Mouse (Mus musculus) kidney, embryonic 14.5 days (tissue): ENCODE measurements around the gene Gstp3. TPM values are rescaled to one million over a fixed set of nuclear protein-coding genes. Genes with fewer than 3 reads are reported as not detected.
A peak's percentile ranks its signal among the peaks of the same experiment; 100 is the strongest.

Experiments used
- ATAC-seq: fragments of 200-750 bp; cut with Nextera tagmentation; 2 replicates; pipeline ENCODE4 v1.8.0; 2017; ENCODE audit warnings: moderate number of reproducible peaks, mild to moderate bottlenecking, moderate TSS enrichment, moderate library complexity; ENCODE audit not compliant: low FRiP score, low TSS enrichment
- H3K27ac ChIP-seq: fragments of 300-500 bp; sonication (generic); 2 replicates; pipeline ENCODE4 v1.5.1; 2014; ENCODE audit warnings: low read depth, mild to moderate bottlenecking, low read length, moderate library complexity, mixed read lengths
- H3K27me3 ChIP-seq: fragments of 300-500 bp; sonication (generic); 2 replicates; pipeline ENCODE4 v1.6.1; 2014; ENCODE audit warnings: mild to moderate bottlenecking, low read length; ENCODE audit not compliant: control insufficient read depth, insufficient read depth
- H3K36me3 ChIP-seq: fragments of 300-500 bp; sonication (generic); 2 replicates; pipeline ENCODE4 v1.6.1; 2014; ENCODE audit warnings: low read length, mixed read lengths; ENCODE audit not compliant: control insufficient read depth, insufficient read depth
- H3K4me1 ChIP-seq: fragments of 300-500 bp; sonication (generic); 2 replicates; pipeline ENCODE4 v1.6.1; 2014; ENCODE audit warnings: low read length, mixed read lengths; ENCODE audit not compliant: control insufficient read depth, insufficient read depth
- H3K4me2 ChIP-seq: fragments of 300-500 bp; sonication (generic); replicated peaks from 2 replicates; pipeline ENCODE4 v1.6.1; 2014; ENCODE audit warnings: low read depth, mild to moderate bottlenecking, low read length
- H3K4me3 ChIP-seq: fragments of 300-500 bp; sonication (generic); 2 replicates; pipeline ENCODE4 v1.5.1; 2014; ENCODE audit warnings: mild to moderate bottlenecking, low read length
- H3K9ac ChIP-seq: fragments of 300-500 bp; sonication (generic); 2 replicates; pipeline ENCODE4 v1.6.1; 2014; ENCODE audit warnings: low read depth, mild to moderate bottlenecking, low read length, moderate library complexity
- H3K9me3 ChIP-seq: fragments of 300-500 bp; sonication (generic); 2 replicates; pipeline ENCODE4 v1.6.1; 2016; ENCODE audit warnings: low read length; ENCODE audit not compliant: control insufficient read depth
- WGBS: fragments of 180-500 bp; shearing (Covaris S2); extraction: QIAGEN DNeasy Blood & Tissue Kit; methylation state at CpG from one replicate; pipeline ENCODE4 v1.1.7; 2014; 5-methylcytosine and 5-hydroxymethylcytosine counted together
- polyA plus RNA-seq: library from polyadenylated mRNA; unstranded; fragments of >200 nt; fragmentation: Nextera tagmentation; extraction: Ambion mirVana; gene quantifications from 2 replicates; pipeline ENCODE4 v1.2.1, GENCODE M21; 2014

Gene Gstp3
- polyA plus RNA-seq: 0.34 TPM in 1 of 2 replicates, not detected in the other

DNA sequence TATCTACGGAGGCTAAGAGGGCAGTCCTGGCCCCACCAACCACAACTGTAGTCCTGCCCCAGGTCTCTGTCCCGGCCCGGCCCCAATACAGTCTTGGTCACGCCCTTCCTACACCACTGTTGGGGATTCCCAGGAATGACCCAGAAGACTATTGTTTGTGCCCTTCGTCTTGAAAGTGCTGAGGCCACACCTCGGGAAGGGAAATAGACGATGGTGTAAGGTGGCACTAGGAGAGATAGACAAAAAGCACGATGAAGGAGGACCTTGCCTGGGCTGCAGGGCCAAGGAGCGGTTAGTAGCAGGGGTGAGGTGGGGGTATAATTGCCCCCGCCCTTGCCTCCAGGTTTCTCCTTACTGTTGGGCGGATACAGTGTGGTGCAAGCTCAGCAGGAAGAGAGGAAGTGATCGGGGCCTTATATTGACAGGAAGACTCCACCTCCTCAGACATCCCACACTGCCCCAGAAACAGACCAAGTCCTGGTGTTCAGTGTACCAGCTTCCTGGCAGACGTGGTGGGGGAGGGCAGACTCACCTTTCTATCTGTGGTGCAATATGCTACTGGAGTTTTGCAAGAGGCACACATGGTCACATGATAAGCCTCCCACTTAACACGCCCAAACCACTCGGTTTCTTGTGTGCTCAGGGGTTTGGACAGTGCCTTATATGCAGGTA, at the start of gene Gstp3:
Gstp3 (minus strand) TSS at position 501 of the 672 bp plus-strand sequence.
- Histone ChIP-seq H3K36me3 (no peaks in the 10 kb centered on the region), H3K9me3 (no peaks in the 10 kb centered on the region), H3K9ac (no peak within 1 kb of the TSS), H3K27ac (no peak within 1 kb of the TSS), H3K4me1 (no peaks in the 10 kb centered on the region), H3K27me3 (no peaks in the 10 kb centered on the region), H3K4me2 (no peak within 1 kb of the TSS), H3K4me3 (no peak within 1 kb of the TSS)
- no peak for ATAC-seq
- WGBS: 78% methylated on average over 15 of the region's 15 CpGs

DNA sequence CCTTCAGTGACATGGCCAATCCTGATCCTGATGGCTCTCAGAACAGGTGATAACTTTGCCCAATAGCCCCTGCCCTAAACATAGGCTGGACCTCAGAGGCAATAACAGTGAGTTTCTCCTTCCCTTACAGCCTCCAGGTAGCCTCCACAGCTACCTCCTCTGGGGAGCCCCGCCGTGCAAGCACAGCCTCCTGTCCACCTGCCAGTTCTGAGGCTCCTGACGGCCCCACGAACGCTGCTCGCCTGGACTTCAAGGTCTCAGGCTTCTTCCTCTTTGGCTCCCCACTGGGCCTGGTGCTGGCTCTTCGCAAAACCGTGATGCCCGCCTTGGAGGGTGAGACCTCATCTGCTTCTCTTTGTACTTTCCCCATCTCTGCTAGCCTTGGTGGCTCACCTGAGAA, 49.2 kb upstream of the Gstp3 start:
- H3K27me3 ChIP-seq: no peaks in the 10 kb centered on the region
- no peak overlapping the region for H3K27ac ChIP-seq
- WGBS: 88% methylated on average over 9 of the region's 9 CpGs
- ATAC-seq: no peak
- no peaks in the 10 kb centered on the region for H3K9me3 ChIP-seq
- no peak overlapping the region for H3K4me2 ChIP-seq
- peaks cover 20% of the 10 kb centered on the region for H3K36me3 ChIP-seq
- H3K4me1 ChIP-seq: peaks cover 10% of the 10 kb centered on the region
- no peak overlapping the region for H3K9ac ChIP-seq
- no peak overlapping the region for H3K4me3 ChIP-seq

DNA sequence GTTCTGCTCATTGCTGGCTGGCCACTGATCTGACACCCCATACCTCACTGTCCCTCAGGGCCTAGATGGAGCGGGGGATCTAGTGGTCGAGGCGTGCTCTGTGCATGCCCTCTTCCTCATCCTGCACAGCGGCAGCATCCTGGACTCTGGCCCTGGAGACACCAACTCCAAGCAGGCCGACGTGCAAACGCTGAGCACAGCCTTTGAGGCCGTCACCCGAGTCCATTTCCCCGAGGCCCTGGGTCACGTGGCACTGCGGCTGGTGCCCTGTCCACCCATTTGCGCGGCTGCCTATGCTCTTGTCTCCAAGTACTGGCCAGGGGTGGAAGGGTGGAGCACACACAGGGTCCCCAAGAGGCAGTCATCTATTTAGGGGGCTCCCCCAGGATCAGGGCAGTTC, 47.3 kb upstream of the Gstp3 start:
- Histone ChIP-seq H3K9ac (no peak overlapping the region), H3K4me3 (no peak overlapping the region), H3K9me3 (no peaks in the 10 kb centered on the region), H3K27me3 (peaks cover 3% of the 10 kb centered on the region), H3K4me1 (no peaks in the 10 kb centered on the region), H3K27ac (no peak overlapping the region), H3K4me2 (no peak overlapping the region), H3K36me3 (peaks cover 2% of the 10 kb centered on the region; the same call in 1 of the 2 replicates)
- no peak for ATAC-seq
- 83% methylated on average over 14 of the region's 14 CpGs for WGBS

DNA sequence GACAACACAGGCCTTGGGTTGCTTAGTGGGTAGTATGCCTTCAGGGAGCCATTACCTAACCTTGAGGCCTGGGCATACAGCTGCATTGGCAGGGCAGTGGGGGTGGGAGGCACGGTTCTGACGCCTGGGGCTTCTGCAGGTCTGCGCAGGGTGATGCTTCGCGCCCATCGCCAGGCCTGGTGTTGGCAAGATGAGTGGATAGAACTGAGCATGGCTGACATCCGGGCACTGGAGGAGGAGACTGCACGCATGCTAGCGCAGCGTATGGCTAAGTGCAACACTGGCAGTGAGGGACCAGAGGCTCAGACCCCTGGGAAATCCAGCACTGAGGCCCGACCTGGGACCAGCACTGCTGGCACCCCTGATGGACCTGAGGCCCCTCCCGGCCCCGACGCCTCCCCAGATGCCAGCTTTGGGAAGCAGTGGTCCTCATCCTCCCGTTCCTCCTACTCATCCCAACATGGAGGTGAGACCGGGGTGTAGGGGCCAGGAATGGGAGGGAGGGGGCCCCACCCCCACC, 45.4 kb upstream of the Gstp3 start:
- H3K9ac ChIP-seq: no peak overlapping the region
- H3K27ac ChIP-seq: no peak overlapping the region
- no peak overlapping the region for H3K4me3 ChIP-seq
- no peak overlapping the region for H3K4me2 ChIP-seq
- peaks cover 13% of the 10 kb centered on the region for H3K27me3 ChIP-seq
- ATAC-seq: no peak
- H3K9me3 ChIP-seq: no peaks in the 10 kb centered on the region
- no peaks in the 10 kb centered on the region; the same call in 1 of the 2 replicates for H3K36me3 ChIP-seq
- H3K4me1 ChIP-seq: peaks cover 9% of the 10 kb centered on the region
- 89% methylated on average over 16 of the region's 16 CpGs for WGBS

DNA sequence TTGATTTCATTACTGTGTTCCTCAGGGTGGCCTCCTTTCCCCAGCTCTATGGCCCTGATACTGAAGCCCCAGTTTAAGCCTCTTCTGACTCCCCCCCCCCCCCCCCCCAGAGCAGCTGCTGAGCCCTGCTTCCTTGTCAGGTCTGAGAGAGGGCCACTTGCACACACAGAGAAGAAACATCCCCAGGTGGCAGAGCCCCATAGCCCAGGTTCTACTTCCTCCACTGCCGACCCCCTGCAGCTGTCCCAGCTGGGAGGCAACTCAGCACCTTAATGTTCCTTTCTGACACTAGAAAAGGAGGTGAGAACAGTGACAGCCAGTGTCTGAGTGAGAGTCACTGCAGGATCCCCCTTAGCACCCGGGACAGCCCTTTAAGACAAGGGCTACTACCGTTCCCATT, 44.4 kb upstream of the Gstp3 start:
- 80% methylated on average over 3 of the region's 3 CpGs for WGBS
- Histone ChIP-seq H3K36me3 (no peaks in the 10 kb centered on the region; the same call in 1 of the 2 replicates), H3K9me3 (no peaks in the 10 kb centered on the region), H3K27ac (no peak overlapping the region), H3K4me3 (no peak overlapping the region), H3K9ac (no peak overlapping the region), H3K4me1 (peaks cover 15% of the 10 kb centered on the region), H3K27me3 (peaks cover 13% of the 10 kb centered on the region), H3K4me2 (no peak overlapping the region)
- no peak for ATAC-seq

DNA sequence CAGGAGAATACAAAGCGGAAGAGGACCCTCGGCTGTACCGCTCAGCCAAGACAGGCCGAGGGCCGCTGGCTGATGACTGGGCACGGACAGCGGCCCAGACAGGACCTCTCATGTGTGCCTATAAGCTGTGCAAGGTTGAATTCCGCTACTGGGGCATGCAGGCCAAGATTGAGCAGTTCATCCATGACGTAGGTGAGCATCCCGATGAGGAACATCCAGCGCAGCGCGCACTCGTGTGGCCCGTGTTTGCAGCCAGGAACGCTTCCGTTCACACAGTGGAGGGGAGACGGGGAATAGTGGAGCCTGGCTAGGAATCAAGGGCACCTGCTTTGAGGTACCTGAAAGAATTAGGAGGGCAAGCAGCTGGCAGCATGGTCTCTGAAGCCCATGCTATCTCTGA, 43.9 kb upstream of the Gstp3 start:
- Histone ChIP-seq H3K9me3 (no peaks in the 10 kb centered on the region), H3K27me3 (peaks cover 13% of the 10 kb centered on the region), H3K36me3 (no peaks in the 10 kb centered on the region; the same call in 1 of the 2 replicates), H3K4me1 (peaks cover 20% of the 10 kb centered on the region), H3K27ac (no peak overlapping the region), H3K9ac (no peak overlapping the region), H3K4me2 (no peak overlapping the region), H3K4me3 (no peak overlapping the region)
- ATAC-seq: no peak
- 93% methylated on average over 18 of the region's 18 CpGs for WGBS

DNA sequence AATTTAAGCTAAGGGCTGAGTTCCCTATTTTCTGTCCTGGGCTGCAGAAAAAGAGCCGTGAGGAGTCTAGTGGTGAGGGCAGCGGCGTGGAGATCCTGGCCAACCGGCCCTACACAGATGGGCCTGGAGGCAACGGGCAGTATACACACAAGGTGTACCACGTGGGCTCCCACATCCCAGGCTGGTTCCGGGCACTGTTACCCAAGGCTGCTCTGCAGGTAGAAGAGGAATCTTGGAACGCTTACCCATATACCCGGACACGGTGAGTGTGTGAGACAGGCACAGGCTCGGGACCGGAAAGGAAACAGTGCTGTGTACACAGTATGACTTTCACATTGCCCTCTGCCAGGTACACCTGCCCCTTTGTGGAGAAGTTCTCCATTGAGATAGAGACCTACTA, 43.3 kb upstream of the Gstp3 start:
- no peak for ATAC-seq
- H3K4me3 ChIP-seq: no peak overlapping the region
- no peaks in the 10 kb centered on the region; the same call in 1 of the 2 replicates for H3K36me3 ChIP-seq
- H3K9ac ChIP-seq: no peak overlapping the region
- no peak overlapping the region for H3K27ac ChIP-seq
- 94% methylated on average over 12 of the region's 12 CpGs for WGBS
- H3K4me2 ChIP-seq: no peak overlapping the region
- H3K27me3 ChIP-seq: peaks cover 13% of the 10 kb centered on the region
- H3K9me3 ChIP-seq: no peaks in the 10 kb centered on the region
- peaks cover 26% of the 10 kb centered on the region for H3K4me1 ChIP-seq

DNA sequence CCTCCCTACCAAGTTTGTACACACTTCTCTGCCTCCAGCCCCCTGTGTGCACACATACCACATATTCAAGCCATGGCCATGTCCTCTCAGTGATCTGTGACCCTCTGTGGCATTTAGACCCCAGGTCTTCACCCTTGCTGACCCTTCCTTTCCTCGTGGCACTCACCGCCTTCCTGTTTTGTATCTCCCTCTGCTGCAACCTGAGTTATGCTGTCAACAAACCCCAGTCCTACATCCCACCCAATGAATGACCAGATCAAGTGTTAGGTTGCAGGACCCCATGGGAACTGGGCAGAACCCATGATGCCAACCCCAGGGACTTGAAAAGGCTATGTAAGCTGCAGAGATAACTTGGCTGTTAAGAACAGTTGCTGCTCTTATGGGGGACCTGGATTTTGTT, 42.7 kb upstream of the Gstp3 start:
- Histone ChIP-seq H3K36me3 (no peaks in the 10 kb centered on the region; the same call in 1 of the 2 replicates), H3K27ac (no peak overlapping the region), H3K27me3 (peaks cover 13% of the 10 kb centered on the region), H3K9me3 (no peaks in the 10 kb centered on the region), H3K4me2 (no peak overlapping the region), H3K9ac (no peak overlapping the region), H3K4me1 (peaks cover 27% of the 10 kb centered on the region), H3K4me3 (no peak overlapping the region)
- 79% methylated on average over 2 of the region's 2 CpGs for WGBS
- ATAC-seq: no peak

DNA sequence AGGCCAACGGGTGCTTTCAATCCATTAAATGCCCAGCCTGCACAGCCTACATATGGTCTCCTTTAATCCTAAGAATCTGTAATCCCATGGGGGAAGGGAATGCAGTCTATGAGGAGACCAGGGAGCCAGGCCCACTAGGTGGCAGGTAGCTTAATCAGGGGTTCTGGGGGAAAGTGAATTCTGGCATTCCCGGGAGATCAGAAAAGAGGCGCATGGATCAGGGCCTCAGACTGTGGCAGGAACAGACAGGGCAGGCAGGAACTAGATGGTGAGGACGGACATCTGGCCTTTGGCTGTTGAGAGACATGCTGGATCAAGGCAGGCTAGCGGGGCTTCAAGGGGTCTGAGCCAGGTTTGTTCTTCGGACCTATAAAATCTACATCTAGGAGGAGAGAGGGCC, 42.1 kb upstream of the Gstp3 start:
- Histone ChIP-seq H3K9ac (no peak overlapping the region), H3K4me1 (peaks cover 27% of the 10 kb centered on the region)
- ATAC-seq: no peak

More for the DNA sequence above, 42.1 kb upstream of the Gstp3 start:
- Histone ChIP-seq H3K27ac (no peak overlapping the region), H3K27me3 (peaks cover 13% of the 10 kb centered on the region), H3K4me2 (peak overlapping the region; percentile 78; the same call in 1 of the 2 replicates), H3K36me3 (no peaks in the 10 kb centered on the region; the same call in 1 of the 2 replicates), H3K9me3 (no peaks in the 10 kb centered on the region), H3K4me3 (no peak overlapping the region)
- WGBS: 70% methylated on average over 6 of the region's 6 CpGs
